ENCODE assay signal across 8 mouse cellular contexts in the genomic region with DNA sequence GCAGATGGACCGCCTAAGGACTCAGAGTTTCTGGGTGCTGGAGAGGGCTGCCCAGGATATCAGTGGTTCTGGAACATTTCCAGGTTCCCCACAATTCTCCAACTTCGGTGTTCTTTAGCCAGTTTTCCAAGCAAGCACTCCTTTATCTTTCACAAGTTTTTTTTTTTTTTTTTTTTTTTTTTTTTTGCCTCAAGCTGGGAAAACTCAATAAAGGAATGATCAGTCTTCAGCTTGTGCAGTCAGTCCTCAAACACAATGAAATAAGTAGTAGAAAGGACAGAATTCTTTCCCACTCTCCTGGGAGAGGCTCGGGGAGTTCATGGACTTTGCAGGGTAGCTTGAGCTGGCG. TPM values are rescaled to one million over a fixed set of nuclear protein-coding genes. Genes with fewer than 3 reads are reported as not detected.
DNase-seq lines count a peak whose midpoint lies in the region; ATAC-seq and TF ChIP-seq lines count a peak whose summit lies in the region.

No protein-coding gene starts in this region.

- H3K9me3 ChIP-seq in kidney, postnatal 0 days (replicated peaks; ENCODE audit: low read length), result no peaks in the 10 kb centered on the region
- H3K9me3 ChIP-seq in embryonic facial prominence, embryonic 12.5 days, result no peaks in the 10 kb centered on the region
- H3K9me3 ChIP-seq in hindbrain, postnatal 0 days (ENCODE audit: low read length), result no peaks in the 10 kb centered on the region
- no peaks in the 10 kb centered on the region for H3K9me3 ChIP-seq in midbrain, embryonic 16.5 days (replicated peaks; ENCODE audit: control insufficient read depth, low read length, poor library complexity, severe bottlenecking)

- peak overlapping the region; percentile 48 for H3K4me3 ChIP-seq in kidney, postnatal 0 days (replicated peaks; ENCODE audit: low read depth, low read length)
- peak overlapping the region; percentile 45 for H3K4me3 ChIP-seq in embryonic facial prominence, embryonic 12.5 days
- H3K4me3 ChIP-seq in hindbrain, postnatal 0 days (ENCODE audit: low read length), result peak overlapping the region; percentile 57
- H3K4me3 ChIP-seq in midbrain, embryonic 16.5 days (ENCODE audit: low read depth, low read length), result peak overlapping the region; percentile 46

- peak overlapping the region; percentile 49 for H3K9ac ChIP-seq in kidney, postnatal 0 days (ENCODE audit: low read depth, low read length)
- H3K9ac ChIP-seq in embryonic facial prominence, embryonic 12.5 days, result peak overlapping the region; percentile 47
- H3K9ac ChIP-seq in hindbrain, postnatal 0 days (replicated peaks; ENCODE audit: low read length), result peak overlapping the region; percentile 43; the same call in 1 of the 2 replicates
- no peak overlapping the region for H3K9ac ChIP-seq in midbrain, embryonic 16.5 days (ENCODE audit: low read depth, low read length)

- H3K4me2 ChIP-seq in kidney, postnatal 0 days (ENCODE audit: low read length), result peak overlapping the region; percentile 91
- peak overlapping the region; percentile 83 for H3K4me2 ChIP-seq in embryonic facial prominence, embryonic 12.5 days (replicated peaks)
- peak overlapping the region; percentile 97 for H3K4me2 ChIP-seq in hindbrain, postnatal 0 days (ENCODE audit: low read depth, low read length)
- peak overlapping the region; percentile 85 for H3K4me2 ChIP-seq in midbrain, embryonic 16.5 days (ENCODE audit: low read length)

- no peak for DNase-seq in kidney, postnatal 0 days (ENCODE audit: low spot score)
- no peak for DNase-seq in kidney, postnatal 36 days
- DNase-seq in hindbrain, postnatal 0 days (ENCODE audit: low spot score), result no peak
- no peak for DNase-seq in gastrocnemius, postnatal 25 days
- no peak for DNase-seq in adrenal gland, postnatal 10 days
- no peak for DNase-seq in frontal cortex, postnatal 14 days (ENCODE audit: low spot score in 2 of 2)

- H3K27me3 ChIP-seq in kidney, postnatal 0 days (ENCODE audit: insufficient read depth, low read length), result peaks cover 10% of the 10 kb centered on the region; the same call in 1 of the 2 replicates
- peaks cover 49% of the 10 kb centered on the region for H3K27me3 ChIP-seq in embryonic facial prominence, embryonic 12.5 days
- no peaks in the 10 kb centered on the region for H3K27me3 ChIP-seq in hindbrain, postnatal 0 days (ENCODE audit: insufficient read depth, low read length)
- H3K27me3 ChIP-seq in midbrain, embryonic 16.5 days (ENCODE audit: control insufficient read depth, insufficient read depth, low read depth, low read length), result peaks cover 20% of the 10 kb centered on the region

- H3K27ac ChIP-seq in kidney, postnatal 0 days, result no peak overlapping the region
- no peak overlapping the region for H3K27ac ChIP-seq in embryonic facial prominence, embryonic 12.5 days
- no peak overlapping the region for H3K27ac ChIP-seq in hindbrain, postnatal 0 days
- no peak overlapping the region for H3K27ac ChIP-seq in midbrain, embryonic 16.5 days (ENCODE audit: low read length)

- no peak for ATAC-seq in kidney, postnatal 0 days (replicated peaks; ENCODE audit: low FRiP score, low read depth)
- no peak for ATAC-seq in embryonic facial prominence, embryonic 12.5 days (ENCODE audit: insufficient number of reproducible peaks, insufficient read depth, low FRiP score, low TSS enrichment)
- no peak for ATAC-seq in hindbrain, postnatal 0 days
- ATAC-seq in midbrain, embryonic 16.5 days, result no peak; the same call in 1 of the 2 replicates

- peaks cover 5% of the 10 kb centered on the region; the same call in 1 of the 2 replicates for H3K4me1 ChIP-seq in kidney, postnatal 0 days (replicated peaks; ENCODE audit: insufficient read depth, low read length)
- peaks cover 9% of the 10 kb centered on the region; the same call in 1 of the 2 replicates for H3K4me1 ChIP-seq in embryonic facial prominence, embryonic 12.5 days
- H3K4me1 ChIP-seq in hindbrain, postnatal 0 days (ENCODE audit: insufficient read depth, low read length), result no peaks in the 10 kb centered on the region
- peaks cover 9% of the 10 kb centered on the region; the same call in 1 of the 2 replicates for H3K4me1 ChIP-seq in midbrain, embryonic 16.5 days (ENCODE audit: control insufficient read depth, insufficient read depth, low read length)

- H3K36me3 ChIP-seq in kidney, postnatal 0 days (ENCODE audit: insufficient read depth, low read length), result no peaks in the 10 kb centered on the region
- H3K36me3 ChIP-seq in embryonic facial prominence, embryonic 12.5 days, result no peaks in the 10 kb centered on the region
- no peaks in the 10 kb centered on the region for H3K36me3 ChIP-seq in hindbrain, postnatal 0 days (ENCODE audit: insufficient read depth, low read length)
- no peaks in the 10 kb centered on the region for H3K36me3 ChIP-seq in midbrain, embryonic 16.5 days (ENCODE audit: control insufficient read depth, insufficient read depth, low read length)

- 28% methylated on average over 4 of the region's 4 CpGs for WGBS in kidney, postnatal 0 days
- 4% methylated on average over 4 of the region's 4 CpGs for WGBS in embryonic facial prominence, embryonic 12.5 days
- under 1% methylated on average over 4 of the region's 4 CpGs for WGBS in hindbrain, postnatal 0 days
- WGBS in midbrain, embryonic 16.5 days, result 7% methylated on average over 4 of the region's 4 CpGs

- TF ChIP-seq CTCF in kidney, postnatal 0 days (IDR thresholded peaks at IDR 0.05; ENCODE audit: low read depth), result no peak
- TF ChIP-seq CTCF in hindbrain, postnatal 0 days (IDR thresholded peaks at IDR 0.05; ENCODE audit: low read depth), result no peak

RNA-seq across cellular contexts. Expression of gene Wapl, which starts 11.3 kb away (rescaled TPM):
- polyA plus RNA-seq in kidney, postnatal 0 days (2015; fragmentation: Nextera tagmentation; extraction: Ambion mirVana), result 23.7 and 25.0 TPM in 2 replicates
- polyA plus RNA-seq in embryonic facial prominence, embryonic 12.5 days (2016; fragmentation: Nextera tagmentation; extraction: Ambion mirVana), result 33.1 and 36.1 TPM in 2 replicates
- 16.8 and 19.1 TPM in 2 replicates for total RNA-seq in hindbrain, postnatal 0 days (2014; rRNA removed)
- 11.9 and 12.8 TPM in 2 replicates for polyA plus RNA-seq in hindbrain, postnatal 0 days (2015; fragmentation: Nextera tagmentation; extraction: Ambion mirVana)
- 10.8 and 12.6 TPM in 2 replicates for polyA plus RNA-seq in midbrain, embryonic 16.5 days (2015; fragmentation: Nextera tagmentation; extraction: Ambion mirVana)
- 10 to 100 TPM; 31.4 to 32.3 TPM for total RNA-seq in gastrocnemius, postnatal 25 days (2021)
- total RNA-seq in adrenal gland, postnatal 10 days (2021), result 10 to 100 TPM; 71.0 to 71.4 TPM
